Mouse (Mus musculus) erythroblast, embryonic 14.5 days (primary cell): ENCODE measurements around the gene Fam117b.

Source experiments
- GATA1 ChIP-seq: IDR thresholded peaks from 2 replicates; pipeline ENCODE4 v1.6.1; 2012; ENCODE audit warnings: low read length, inconsistent platforms, mixed read lengths
- TAL1 ChIP-seq: IDR thresholded peaks from 3 replicates; pipeline ENCODE4 v1.6.1; 2012; ENCODE audit warnings: low read length, inconsistent platforms, mixed read lengths

- TF ChIP-seq TAL1 (no peak), GATA1 (no peak)
These were observed 82.8 kb downstream of the Fam117b start for GRCm38 (mm10) chr1:59995646-59996045.
